Mouse (Mus musculus): ENCODE data around the gene Mrvi1. TPM values are rescaled to one million over a fixed set of nuclear protein-coding genes. Genes with fewer than 3 reads are reported as not detected.

Mrvi1 gene
- polyA plus RNA-seq, 1 experiment from 2014 or later, result 0.79 TPM

- no peaks in the 10 kb centered on the region for H3K4me1 ChIP-seq (ENCODE audit: control insufficient read depth, insufficient read depth, low read length)
- no peak overlapping the region for H3K27ac ChIP-seq (ENCODE audit: low read depth, low read length)
These were observed 16.9 kb downstream of the Mrvi1 start for GRCm38 (mm10) chr7:110965387-110965786.

GRCm38 (mm10) chr7:110963655-110963997 is 18.6 kb downstream of the Mrvi1 start:
- ATAC-seq (ENCODE audit: low read depth), result no peak

More at GRCm38 (mm10) chr7:110965387-110965786, 16.9 kb downstream of the Mrvi1 start:
- H3K27me3 ChIP-seq (ENCODE audit: control insufficient read depth, insufficient read depth, low read length), result no peaks in the 10 kb centered on the region
- no peak overlapping the region for H3K4me3 ChIP-seq (ENCODE audit: low read depth, low read length)
- H3K9me3 ChIP-seq (ENCODE audit: control insufficient read depth, low read length), result no peaks in the 10 kb centered on the region
- no peak for ATAC-seq (ENCODE audit: low read depth)
- 63% methylated on average over 3 of the region's 3 CpGs for whole genome bisulfite sequencing
- no peak overlapping the region for H3K4me2 ChIP-seq (ENCODE audit: low read depth, low read length)
- no peaks in the 10 kb centered on the region for H3K36me3 ChIP-seq (ENCODE audit: control insufficient read depth, insufficient read depth, low read length)
- H3K9ac ChIP-seq (replicated peaks; ENCODE audit: low read depth, low read length), result no peak overlapping the region

GRCm38 (mm10) chr7:110962943-110963654 is 19.2 kb downstream of the Mrvi1 start:
- Histone ChIP-seq H3K36me3 (ENCODE audit: control insufficient read depth, insufficient read depth, low read length) (no peaks in the 10 kb centered on the region), H3K9me3 (ENCODE audit: control insufficient read depth, low read length) (no peaks in the 10 kb centered on the region), H3K27me3 (ENCODE audit: control insufficient read depth, insufficient read depth, low read length) (no peaks in the 10 kb centered on the region), H3K4me2 (ENCODE audit: low read depth, low read length) (no peak overlapping the region), H3K9ac (replicated peaks; ENCODE audit: low read depth, low read length) (no peak overlapping the region), H3K4me3 (ENCODE audit: low read depth, low read length) (no peak overlapping the region), H3K27ac (ENCODE audit: low read depth, low read length) (no peak overlapping the region), H3K4me1 (ENCODE audit: control insufficient read depth, insufficient read depth, low read length) (no peaks in the 10 kb centered on the region)
- 64% methylated on average over 9 of the region's 9 CpGs for WGBS
- no peak for ATAC-seq (ENCODE audit: low read depth)

More at GRCm38 (mm10) chr7:110963655-110963997, 18.6 kb downstream of the Mrvi1 start:
- Histone ChIP-seq H3K27ac (ENCODE audit: low read depth, low read length) (no peak overlapping the region), H3K4me1 (ENCODE audit: control insufficient read depth, insufficient read depth, low read length) (no peaks in the 10 kb centered on the region), H3K27me3 (ENCODE audit: control insufficient read depth, insufficient read depth, low read length) (no peaks in the 10 kb centered on the region), H3K9me3 (ENCODE audit: control insufficient read depth, low read length) (no peaks in the 10 kb centered on the region), H3K36me3 (ENCODE audit: control insufficient read depth, insufficient read depth, low read length) (no peaks in the 10 kb centered on the region), H3K4me3 (ENCODE audit: low read depth, low read length) (no peak overlapping the region), H3K4me2 (ENCODE audit: low read depth, low read length) (no peak overlapping the region), H3K9ac (replicated peaks; ENCODE audit: low read depth, low read length) (no peak overlapping the region)
- WGBS, result 72% methylated on average over 3 of the region's 3 CpGs

- Histone ChIP-seq H3K27ac (ENCODE audit: low read depth, low read length) (no peak overlapping the region), H3K4me1 (ENCODE audit: control insufficient read depth, insufficient read depth, low read length) (no peaks in the 10 kb centered on the region), H3K27me3 (ENCODE audit: control insufficient read depth, insufficient read depth, low read length) (no peaks in the 10 kb centered on the region), H3K4me2 (ENCODE audit: low read depth, low read length) (no peak overlapping the region), H3K9me3 (ENCODE audit: control insufficient read depth, low read length) (no peaks in the 10 kb centered on the region), H3K36me3 (ENCODE audit: control insufficient read depth, insufficient read depth, low read length) (no peaks in the 10 kb centered on the region), H3K9ac (replicated peaks; ENCODE audit: low read depth, low read length) (no peak overlapping the region), H3K4me3 (ENCODE audit: low read depth, low read length) (no peak overlapping the region)
- no peak for ATAC-seq (ENCODE audit: low read depth)
- WGBS, result 89% methylated on average over 3 of the region's 3 CpGs
These were observed 19.8 kb downstream of the Mrvi1 start for GRCm38 (mm10) chr7:110962497-110962896.

- 90% methylated on average over 14 of the region's 14 CpGs for WGBS
- H3K9ac ChIP-seq (replicated peaks; ENCODE audit: low read depth, low read length), result no peak overlapping the region
- no peak overlapping the region for H3K4me3 ChIP-seq (ENCODE audit: low read depth, low read length)
- no peak overlapping the region for H3K4me2 ChIP-seq (ENCODE audit: low read depth, low read length)
- ATAC-seq (ENCODE audit: low read depth), result no peak
- no peaks in the 10 kb centered on the region for H3K4me1 ChIP-seq (ENCODE audit: control insufficient read depth, insufficient read depth, low read length)
- no peaks in the 10 kb centered on the region for H3K36me3 ChIP-seq (ENCODE audit: control insufficient read depth, insufficient read depth, low read length)
- H3K27ac ChIP-seq (ENCODE audit: low read depth, low read length), result no peak overlapping the region
- no peaks in the 10 kb centered on the region for H3K9me3 ChIP-seq (ENCODE audit: control insufficient read depth, low read length)
- H3K27me3 ChIP-seq (ENCODE audit: control insufficient read depth, insufficient read depth, low read length), result no peaks in the 10 kb centered on the region
These were observed 25.7 kb downstream of the Mrvi1 start for GRCm38 (mm10) chr7:110956422-110957170.

GRCm38 (mm10) chr7:110955576-110955975 is 26.7 kb downstream of the Mrvi1 start:
- WGBS, result 82% methylated on average over 2 of the region's 2 CpGs
- no peaks in the 10 kb centered on the region for H3K9me3 ChIP-seq (ENCODE audit: control insufficient read depth, low read length)
- H3K4me3 ChIP-seq (ENCODE audit: low read depth, low read length), result no peak overlapping the region
- no peak overlapping the region for H3K9ac ChIP-seq (replicated peaks; ENCODE audit: low read depth, low read length)
- H3K27me3 ChIP-seq (ENCODE audit: control insufficient read depth, insufficient read depth, low read length), result no peaks in the 10 kb centered on the region
- no peaks in the 10 kb centered on the region for H3K36me3 ChIP-seq (ENCODE audit: control insufficient read depth, insufficient read depth, low read length)
- ATAC-seq (ENCODE audit: low read depth), result no peak
- H3K4me2 ChIP-seq (ENCODE audit: low read depth, low read length), result no peak overlapping the region
- no peak overlapping the region for H3K27ac ChIP-seq (ENCODE audit: low read depth, low read length)
- no peaks in the 10 kb centered on the region for H3K4me1 ChIP-seq (ENCODE audit: control insufficient read depth, insufficient read depth, low read length)

- H3K4me3 ChIP-seq (ENCODE audit: low read depth, low read length), result no peak overlapping the region
- 87% methylated on average over 6 of the region's 6 CpGs for WGBS
- no peaks in the 10 kb centered on the region for H3K4me1 ChIP-seq (ENCODE audit: control insufficient read depth, insufficient read depth, low read length)
- H3K9me3 ChIP-seq (ENCODE audit: control insufficient read depth, low read length), result no peaks in the 10 kb centered on the region
- no peak overlapping the region for H3K4me2 ChIP-seq (ENCODE audit: low read depth, low read length)
- no peak overlapping the region for H3K9ac ChIP-seq (replicated peaks; ENCODE audit: low read depth, low read length)
- no peak overlapping the region for H3K27ac ChIP-seq (ENCODE audit: low read depth, low read length)
- no peaks in the 10 kb centered on the region for H3K36me3 ChIP-seq (ENCODE audit: control insufficient read depth, insufficient read depth, low read length)
- ATAC-seq (ENCODE audit: low read depth), result no peak
- no peaks in the 10 kb centered on the region for H3K27me3 ChIP-seq (ENCODE audit: control insufficient read depth, insufficient read depth, low read length)
These were observed 28.0 kb downstream of the Mrvi1 start for GRCm38 (mm10) chr7:110954072-110954858.

- no peak for ATAC-seq (ENCODE audit: low read depth)
- no peak overlapping the region for H3K9ac ChIP-seq (replicated peaks; ENCODE audit: low read depth, low read length)
These were observed 29.1 kb downstream of the Mrvi1 start for GRCm38 (mm10) chr7:110953210-110953609.

GRCm38 (mm10) chr7:110950621-110950925 is 31.7 kb downstream of the Mrvi1 start:
- ATAC-seq (ENCODE audit: low read depth), result no peak
- no peaks in the 10 kb centered on the region for H3K4me1 ChIP-seq (ENCODE audit: control insufficient read depth, insufficient read depth, low read length)
- H3K9me3 ChIP-seq (ENCODE audit: control insufficient read depth, low read length), result no peaks in the 10 kb centered on the region
- no peak overlapping the region for H3K9ac ChIP-seq (replicated peaks; ENCODE audit: low read depth, low read length)
- no peak overlapping the region for H3K4me3 ChIP-seq (ENCODE audit: low read depth, low read length)
- H3K27me3 ChIP-seq (ENCODE audit: control insufficient read depth, insufficient read depth, low read length), result no peaks in the 10 kb centered on the region
- H3K36me3 ChIP-seq (ENCODE audit: control insufficient read depth, insufficient read depth, low read length), result no peaks in the 10 kb centered on the region
- H3K4me2 ChIP-seq (ENCODE audit: low read depth, low read length), result no peak overlapping the region
- H3K27ac ChIP-seq (ENCODE audit: low read depth, low read length), result no peak overlapping the region

More at GRCm38 (mm10) chr7:110953210-110953609, 29.1 kb downstream of the Mrvi1 start:
- 70% methylated on average over 1 of the region's 1 CpGs for WGBS
- H3K27me3 ChIP-seq (ENCODE audit: control insufficient read depth, insufficient read depth, low read length), result no peaks in the 10 kb centered on the region
- no peak overlapping the region for H3K27ac ChIP-seq (ENCODE audit: low read depth, low read length)
- no peak overlapping the region for H3K4me2 ChIP-seq (ENCODE audit: low read depth, low read length)
- no peaks in the 10 kb centered on the region for H3K4me1 ChIP-seq (ENCODE audit: control insufficient read depth, insufficient read depth, low read length)
- no peak overlapping the region for H3K4me3 ChIP-seq (ENCODE audit: low read depth, low read length)
- H3K9me3 ChIP-seq (ENCODE audit: control insufficient read depth, low read length), result no peaks in the 10 kb centered on the region
- no peaks in the 10 kb centered on the region for H3K36me3 ChIP-seq (ENCODE audit: control insufficient read depth, insufficient read depth, low read length)
